Mouse (Mus musculus) hindbrain, embryonic 12.5 days (tissue): Measurements from ENCODE around the gene Chrna5. TPM values are rescaled to one million over a fixed set of nuclear protein-coding genes. Genes with fewer than 3 reads are reported as not detected.

ENCODE experiments used
- ATAC-seq: fragments of 200-750 bp; cut with Nextera tagmentation; 2 replicates; pipeline ENCODE4 v1.8.0; 2017; ENCODE audit warnings: moderate TSS enrichment; ENCODE audit not compliant: low FRiP score
- H3K27ac ChIP-seq: fragments of 300-500 bp; sonication (generic); 2 replicates; pipeline ENCODE4 v1.5.1; 2016; ENCODE audit warnings: mild to moderate bottlenecking
- H3K27me3 ChIP-seq: fragments of 300-500 bp; sonication (generic); 2 replicates; pipeline ENCODE4 v1.6.1; 2016; ENCODE audit warnings: mild to moderate bottlenecking
- H3K36me3 ChIP-seq: fragments of 300-500 bp; sonication (generic); 2 replicates; pipeline ENCODE4 v1.6.1; 2016; ENCODE audit warnings: mild to moderate bottlenecking
- H3K4me1 ChIP-seq: fragments of 300-500 bp; sonication (generic); 2 replicates; pipeline ENCODE4 v1.6.1; 2016
- H3K4me2 ChIP-seq: fragments of 300-500 bp; sonication (generic); replicated peaks from 2 replicates; pipeline ENCODE4 v1.6.1; 2016; ENCODE audit warnings: mild to moderate bottlenecking
- H3K4me3 ChIP-seq: fragments of 300-500 bp; sonication (generic); 2 replicates; pipeline ENCODE4 v1.5.1; 2016; ENCODE audit warnings: mild to moderate bottlenecking
- H3K9ac ChIP-seq: fragments of 300-500 bp; sonication (generic); 2 replicates; pipeline ENCODE4 v1.6.1; 2016; ENCODE audit warnings: mild to moderate bottlenecking, moderate library complexity
- H3K9me3 ChIP-seq: fragments of 300-500 bp; sonication (generic); replicated peaks from 2 replicates; pipeline ENCODE4 v1.6.1; 2016; ENCODE audit warnings: mild to moderate bottlenecking
- WGBS: fragments of 180-500 bp; shearing (Covaris S2); methylation state at CpG from one replicate; pipeline ENCODE4 v1.1.7; 2016; 5-methylcytosine and 5-hydroxymethylcytosine counted together
- polyA plus RNA-seq: library from polyadenylated mRNA; unstranded; fragments of >200 nt; fragmentation: Nextera tagmentation; extraction: Ambion mirVana; gene quantifications from 2 replicates; pipeline ENCODE4 v1.2.1, GENCODE M21; 2016

The Chrna5 gene
- polyA plus RNA-seq, 1 experiment from 2014 or later, result 6.4 TPM

DNA sequence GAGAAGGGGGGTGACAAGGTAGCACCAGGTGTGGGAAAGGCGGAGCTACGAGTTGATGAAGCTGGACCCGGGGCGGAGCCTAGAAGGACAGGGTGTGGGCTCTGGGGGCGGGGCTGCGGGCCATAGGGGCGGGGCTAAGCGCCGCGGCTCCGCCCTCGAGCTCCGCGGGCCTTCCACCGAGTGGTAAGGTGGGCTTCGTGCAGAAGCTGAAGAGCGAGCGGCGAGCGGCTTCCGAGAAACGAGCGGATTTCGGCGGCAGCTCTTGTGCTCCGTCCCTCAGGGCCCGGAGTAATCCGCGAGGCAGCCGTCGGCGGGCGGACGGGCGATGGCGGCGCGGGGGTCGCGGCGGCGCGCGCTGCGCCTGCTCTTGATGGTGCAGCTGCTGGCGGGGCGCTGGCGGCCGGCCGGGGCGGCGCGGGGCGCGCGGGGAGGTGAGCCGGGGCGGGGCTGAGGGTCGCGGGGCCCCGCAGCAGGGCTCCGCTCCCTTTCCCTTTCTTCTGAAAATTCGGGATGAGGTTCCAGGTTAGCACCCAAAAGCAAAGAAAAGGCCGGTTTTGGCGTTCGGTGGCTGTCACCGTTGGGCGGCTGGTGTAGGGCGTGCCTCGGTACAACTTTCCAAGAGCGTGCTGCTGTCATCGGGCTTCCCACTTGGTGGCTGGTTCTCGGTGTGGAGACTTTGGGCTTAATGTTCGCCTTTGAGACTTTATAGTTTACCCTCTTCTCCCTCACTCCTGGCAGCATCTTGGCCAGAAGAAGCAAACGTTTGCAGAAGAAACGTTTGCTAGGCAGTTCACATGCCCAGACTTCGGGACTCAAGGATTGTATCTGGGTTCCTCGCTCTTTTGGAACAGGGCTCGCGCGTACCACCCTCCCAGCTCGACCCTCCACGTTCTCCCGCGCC lies 861 bp downstream of the Chrna5 start:
- H3K27ac ChIP-seq, result peak overlapping the region; percentile 45
- peak overlapping the region; percentile 33 for H3K9ac ChIP-seq
- H3K27me3 ChIP-seq, result peaks cover 36% of the 10 kb centered on the region
- no peaks in the 10 kb centered on the region for H3K36me3 ChIP-seq
- peak overlapping the region; percentile 66 for H3K4me2 ChIP-seq
- WGBS, result under 1% methylated on average over 82 of the region's 85 CpGs
- peak overlapping the region; percentile 61 for H3K4me3 ChIP-seq
- H3K4me1 ChIP-seq, result peaks cover 11% of the 10 kb centered on the region
- H3K9me3 ChIP-seq, result no peaks in the 10 kb centered on the region; the same call in 1 of the 2 replicates
- peak; percentile 82 for ATAC-seq

DNA sequence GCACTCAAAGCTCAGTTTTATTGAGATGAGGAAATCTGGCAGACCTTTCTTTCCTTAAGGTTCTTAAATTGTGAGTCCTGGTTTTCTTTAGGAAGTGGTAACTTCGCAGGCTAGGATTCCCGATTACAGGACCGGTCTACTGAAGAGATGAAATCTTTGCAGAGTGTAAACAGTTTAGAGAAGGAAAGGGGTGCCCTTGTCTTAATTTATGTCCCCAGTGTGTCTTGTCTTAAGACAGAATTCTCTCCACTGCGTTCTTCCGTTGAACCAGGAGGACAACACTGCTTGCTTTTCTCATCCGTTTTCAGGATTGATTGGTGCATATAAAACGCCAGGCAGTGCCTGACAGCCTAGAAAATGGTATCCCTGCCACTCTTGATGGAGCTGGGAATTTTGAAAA lies 1.7 kb downstream of the Chrna5 start:
- no peaks in the 10 kb centered on the region; the same call in 1 of the 2 replicates for H3K9me3 ChIP-seq
- ATAC-seq, result no peak
- peaks cover 11% of the 10 kb centered on the region for H3K4me1 ChIP-seq
- WGBS, result 6% methylated on average over 7 of the region's 7 CpGs
- peak overlapping the region; percentile 61 for H3K4me3 ChIP-seq
- peaks cover 36% of the 10 kb centered on the region for H3K27me3 ChIP-seq
- H3K4me2 ChIP-seq, result peak overlapping the region; percentile 66
- no peak overlapping the region for H3K27ac ChIP-seq
- no peaks in the 10 kb centered on the region for H3K36me3 ChIP-seq
- H3K9ac ChIP-seq, result no peak overlapping the region

DNA sequence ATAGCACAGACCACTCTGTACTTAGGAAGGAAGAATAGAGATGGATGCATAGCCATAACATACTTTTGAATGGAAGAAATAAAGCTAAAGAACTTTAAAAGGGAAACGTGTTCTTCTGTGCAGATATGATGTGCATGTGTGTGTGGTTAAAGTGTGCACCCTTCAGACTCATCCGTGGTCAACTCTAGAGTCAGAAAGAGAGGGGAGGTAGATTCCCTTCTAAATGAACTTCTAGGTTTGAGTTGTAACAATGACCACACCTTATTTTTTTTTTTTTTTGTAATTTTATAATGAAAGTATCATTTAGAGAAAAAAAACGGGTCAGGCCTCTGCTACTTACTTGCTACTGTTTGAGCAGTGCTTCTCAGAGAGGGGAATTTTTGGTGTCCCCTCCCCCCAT lies 9.7 kb downstream of the Chrna5 start:
- WGBS, result 78% methylated on average over 3 of the region's 3 CpGs
- Histone ChIP-seq H3K9ac (no peak overlapping the region), H3K36me3 (no peaks in the 10 kb centered on the region), H3K27me3 (no peaks in the 10 kb centered on the region), H3K4me3 (no peak overlapping the region), H3K4me1 (no peaks in the 10 kb centered on the region), H3K9me3 (no peaks in the 10 kb centered on the region), H3K4me2 (no peak overlapping the region), H3K27ac (no peak overlapping the region)
- ATAC-seq, result no peak

DNA sequence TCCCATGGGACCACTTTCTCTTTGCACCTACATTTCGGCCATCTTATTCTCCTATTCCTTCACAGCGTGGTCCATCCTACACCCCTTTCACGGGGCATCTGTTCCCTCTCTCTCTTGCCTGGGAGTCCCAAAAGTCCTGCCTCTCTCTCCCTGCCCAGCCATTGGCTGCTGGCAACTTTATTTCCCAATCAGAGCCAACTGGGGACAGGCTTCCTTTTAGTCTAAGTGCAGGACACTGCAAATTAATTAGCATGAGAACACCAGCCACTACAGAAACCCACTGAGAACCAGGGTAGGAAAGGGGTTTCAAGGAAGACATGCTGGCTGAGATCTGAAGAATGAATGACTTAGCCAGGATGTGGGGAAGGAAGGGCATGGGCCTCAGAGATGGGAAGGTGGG lies 13.7 kb downstream of the Chrna5 start:
- Histone ChIP-seq H3K4me1 (no peaks in the 10 kb centered on the region), H3K4me3 (no peak overlapping the region), H3K36me3 (no peaks in the 10 kb centered on the region), H3K27ac (no peak overlapping the region), H3K27me3 (no peaks in the 10 kb centered on the region), H3K9ac (no peak overlapping the region), H3K4me2 (no peak overlapping the region), H3K9me3 (no peaks in the 10 kb centered on the region)
- 52% methylated on average over 3 of the region's 3 CpGs for WGBS
- ATAC-seq, result no peak

- Histone ChIP-seq H3K4me3 (no peak overlapping the region), H3K27ac (no peak overlapping the region), H3K4me2 (no peak overlapping the region), H3K9me3 (no peaks in the 10 kb centered on the region), H3K36me3 (no peaks in the 10 kb centered on the region), H3K9ac (no peak overlapping the region), H3K4me1 (peaks cover 3% of the 10 kb centered on the region; the same call in 1 of the 2 replicates), H3K27me3 (no peaks in the 10 kb centered on the region)
- 86% methylated on average over 3 of the region's 3 CpGs for WGBS
- no peak for ATAC-seq
Measured at GRCm38 (mm10) chr9:54995645-54996044, 15.0 kb downstream of the Chrna5 start.

DNA sequence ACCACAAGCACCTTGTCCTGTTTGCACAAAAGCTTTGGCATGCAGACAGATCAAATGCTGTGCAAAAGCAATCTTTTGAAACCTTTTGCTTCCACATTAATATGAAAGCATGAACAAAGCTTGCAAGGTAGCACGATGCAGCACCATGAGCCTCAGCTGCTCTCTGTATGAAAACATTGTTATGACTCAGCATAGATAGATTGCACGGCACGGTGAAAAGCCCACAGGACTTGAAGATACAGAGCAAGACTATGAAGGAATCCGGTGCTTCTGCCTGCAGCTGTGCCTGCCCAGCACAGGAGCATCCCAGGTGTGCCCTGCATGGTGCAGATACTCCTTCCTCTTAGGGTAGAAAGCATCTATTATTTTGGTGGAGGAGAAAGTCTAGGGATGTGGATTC lies 22.9 kb downstream of the Chrna5 start:
- Histone ChIP-seq H3K27me3 (no peaks in the 10 kb centered on the region), H3K9ac (no peak overlapping the region), H3K4me3 (no peak overlapping the region), H3K27ac (0 out of 2 replicates have a peak overlapping the region, but pooled peaks have one; percentile 1), H3K9me3 (no peaks in the 10 kb centered on the region), H3K4me1 (peaks cover 4% of the 10 kb centered on the region; the same call in 1 of the 2 replicates), H3K4me2 (no peak overlapping the region), H3K36me3 (no peaks in the 10 kb centered on the region)
- 59% methylated on average over 4 of the region's 4 CpGs for WGBS
- ATAC-seq, result no peak

- H3K4me1 ChIP-seq, result no peaks in the 10 kb centered on the region
- no peaks in the 10 kb centered on the region for H3K27me3 ChIP-seq
- no peak overlapping the region for H3K4me2 ChIP-seq
- 87% methylated on average over 2 of the region's 2 CpGs for WGBS
- H3K36me3 ChIP-seq, result 0 out of 2 replicates have a peak, but pooled peaks cover 2% of the 10 kb centered on the region
- H3K9me3 ChIP-seq, result no peaks in the 10 kb centered on the region
- H3K4me3 ChIP-seq, result no peak overlapping the region
- no peak for ATAC-seq
- no peak overlapping the region for H3K27ac ChIP-seq
- no peak overlapping the region for H3K9ac ChIP-seq
Measured at GRCm38 (mm10) chr9:55009692-55010091, 29.0 kb downstream of the Chrna5 start.

DNA sequence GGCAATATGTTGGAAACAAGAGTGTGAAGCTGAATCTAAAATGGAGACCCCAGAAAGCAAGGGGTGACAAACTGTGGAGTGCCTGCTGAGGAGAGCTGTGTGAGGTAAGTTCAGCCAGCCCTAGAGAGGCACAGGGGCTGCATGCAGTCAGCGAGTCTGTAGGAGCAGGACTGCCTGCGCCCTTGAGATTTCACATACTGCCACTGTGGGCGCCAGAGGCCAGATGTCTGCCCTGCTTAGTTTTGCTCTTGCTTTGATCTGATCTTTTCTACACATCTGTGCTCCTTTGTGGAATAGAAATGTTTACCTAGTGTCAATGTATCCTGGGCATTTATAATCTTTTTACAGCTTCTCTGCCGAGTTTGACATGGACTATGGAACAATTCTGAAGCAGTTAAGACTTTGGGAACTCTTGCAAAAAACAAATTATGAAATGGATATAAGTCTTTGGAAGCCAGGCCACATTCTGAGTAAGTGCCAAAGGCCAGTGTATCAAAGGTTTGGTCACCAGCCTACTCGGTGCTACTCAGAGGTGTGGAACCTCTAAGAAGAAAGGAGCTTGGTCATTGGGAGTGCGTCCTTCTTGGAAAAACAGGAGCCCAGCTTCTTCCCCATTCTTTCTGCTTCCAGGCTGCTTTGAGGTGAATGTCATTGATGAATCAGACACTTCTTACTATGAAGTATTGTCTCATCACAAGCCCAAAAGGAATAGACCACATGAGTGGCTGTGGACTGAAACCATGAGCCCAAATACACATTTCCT lies 30.1 kb downstream of the Chrna5 start:
- H3K36me3 ChIP-seq, result peaks cover 3% of the 10 kb centered on the region; the same call in 1 of the 2 replicates
- H3K4me1 ChIP-seq, result no peaks in the 10 kb centered on the region
- no peak overlapping the region for H3K4me3 ChIP-seq
- H3K9ac ChIP-seq, result no peak overlapping the region
- no peak overlapping the region for H3K27ac ChIP-seq
- no peaks in the 10 kb centered on the region for H3K9me3 ChIP-seq
- H3K27me3 ChIP-seq, result no peaks in the 10 kb centered on the region
- ATAC-seq, result no peak
- 50% methylated on average over 6 of the region's 6 CpGs for WGBS
- no peak overlapping the region for H3K4me2 ChIP-seq

- Histone ChIP-seq H3K9me3 (no peaks in the 10 kb centered on the region), H3K36me3 (peaks cover 5% of the 10 kb centered on the region; the same call in 1 of the 2 replicates), H3K4me1 (no peaks in the 10 kb centered on the region), H3K27ac (no peak overlapping the region), H3K27me3 (no peaks in the 10 kb centered on the region), H3K4me2 (no peak overlapping the region), H3K4me3 (no peak overlapping the region), H3K9ac (no peak overlapping the region)
- ATAC-seq, result no peak
- 83% methylated on average over 3 of the region's 3 CpGs for WGBS
Measured at GRCm38 (mm10) chr9:55016926-55017325, 36.2 kb downstream of the Chrna5 start.

- Histone ChIP-seq H3K36me3 (no peaks in the 10 kb centered on the region), H3K4me2 (no peak overlapping the region), H3K9ac (no peak overlapping the region), H3K27ac (no peak overlapping the region), H3K4me3 (no peak overlapping the region), H3K9me3 (no peaks in the 10 kb centered on the region), H3K4me1 (peaks cover 10% of the 10 kb centered on the region; the same call in 1 of the 2 replicates), H3K27me3 (peaks cover 35% of the 10 kb centered on the region)
- WGBS, result 81% methylated on average over 5 of the region's 5 CpGs
- ATAC-seq, result no peak
Measured at GRCm38 (mm10) chr9:55023326-55023725, 42.6 kb downstream of the Chrna5 start.

DNA sequence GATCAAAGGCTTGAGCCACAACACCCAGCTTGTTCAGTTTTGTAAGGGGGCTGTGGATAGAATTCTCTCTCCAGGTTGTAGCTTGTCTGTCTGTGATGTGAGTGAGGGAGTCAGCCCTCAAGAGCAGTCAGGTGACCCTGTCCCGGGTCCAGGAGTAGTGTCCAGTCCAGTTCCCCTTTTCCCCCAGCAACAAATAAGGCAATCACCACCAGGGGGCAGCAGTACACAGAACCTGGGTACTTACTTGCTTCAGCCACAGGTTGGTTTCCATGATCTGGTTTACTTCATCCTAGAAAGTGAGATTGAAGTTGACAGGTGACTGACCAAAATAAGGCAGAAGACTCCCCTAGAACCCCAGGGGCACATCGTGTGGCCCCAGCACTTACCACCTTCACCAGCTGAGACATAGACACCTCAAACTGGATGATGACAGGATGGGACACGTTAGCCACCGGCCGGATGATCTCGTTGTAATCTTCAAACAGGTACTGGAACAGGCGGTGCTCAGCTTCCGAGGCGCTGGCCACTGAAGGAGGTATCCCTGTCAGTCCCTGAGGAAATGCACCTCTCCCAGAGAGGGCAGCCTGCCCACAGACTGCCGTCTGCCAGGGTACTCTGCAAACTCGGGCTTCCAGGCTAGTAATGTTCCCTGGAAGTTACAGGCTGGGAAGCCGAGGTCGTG lies 43.4 kb downstream of the Chrna5 start:
- no peak overlapping the region for H3K4me2 ChIP-seq
- no peaks in the 10 kb centered on the region for H3K36me3 ChIP-seq
- 47% methylated on average over 13 of the region's 13 CpGs for WGBS
- H3K9ac ChIP-seq, result no peak overlapping the region
- peaks cover 10% of the 10 kb centered on the region; the same call in 1 of the 2 replicates for H3K4me1 ChIP-seq
- 0 out of 2 replicates have a peak, but pooled peaks have one; percentile 7 for ATAC-seq
- H3K27ac ChIP-seq, result no peak overlapping the region
- 0 out of 2 replicates have a peak overlapping the region, but pooled peaks have one; percentile 2 for H3K4me3 ChIP-seq
- no peaks in the 10 kb centered on the region for H3K9me3 ChIP-seq
- H3K27me3 ChIP-seq, result peaks cover 35% of the 10 kb centered on the region
